Mouse (Mus musculus) fibroblast of lung, adult 2 months (primary cell): Measurements from ENCODE around the gene Tprn.
"Not testable (repeated sequence)": the region's sequence is repeated elsewhere in the genome, so short reads cannot be mapped to it uniquely, and the experiment has no call there.

Source experiments
- DNase-seq: peaks from one replicate; pipeline ENCODE4 v3.0.0-alpha.2; 2011; ENCODE audit warnings: low read depth

Tprn gene

GRCm38 (mm10) chr2:25237522-25237921 is 24.9 kb upstream of the Tprn start:
- DNase-seq: no peak

- DNase-seq: no peak
These were observed 24.3 kb upstream of the Tprn start for GRCm38 (mm10) chr2:25238106-25238505.

- no peak for DNase-seq
These were observed 22.7 kb upstream of the Tprn start for GRCm38 (mm10) chr2:25239766-25240165.

GRCm38 (mm10) chr2:25240310-25240709 is 22.1 kb upstream of the Tprn start:
- no peak for DNase-seq

- DNase-seq: no peak
These were observed 21.5 kb upstream of the Tprn start for GRCm38 (mm10) chr2:25240723-25241437.

- no peak for DNase-seq
These were observed 21.0 kb upstream of the Tprn start for GRCm38 (mm10) chr2:25241438-25241775.

- DNase-seq: no peak
These were observed 20.3 kb upstream of the Tprn start, which contains the start of the genes Rnf208 and Cysrt1 for GRCm38 (mm10) chr2:25242101-25242506. Gene Rnf208 (plus strand): TSS chr2:25242255. Gene Cysrt1 (minus strand): TSS chr2:25242452.

GRCm38 (mm10) chr2:25243342-25243741 is 19.1 kb upstream of the Tprn start:
- no peak for DNase-seq

- DNase-seq: no peak
These were observed 18.3 kb upstream of the Tprn start for GRCm38 (mm10) chr2:25244144-25244543.

GRCm38 (mm10) chr2:25246183-25247072 is 16.0 kb upstream of the Tprn start, which contains the start of gene AL732309.1:
Gene AL732309.1 (minus strand): TSS chr2:25246863.
- no peak for DNase-seq

- no peak for DNase-seq
These were observed 10.1 kb upstream of the Tprn start for GRCm38 (mm10) chr2:25252331-25252730.

- peak; percentile 45 for DNase-seq
These were observed 7.1 kb upstream of the Tprn start, which contains the start of gene Tmem203 for GRCm38 (mm10) chr2:25255284-25255779. Gene Tmem203 (plus strand): TSS chr2:25255439.

GRCm38 (mm10) chr2:25256443-25257109 is 5.8 kb upstream of the Tprn start:
- not testable (repeated sequence) for DNase-seq

GRCm38 (mm10) chr2:25257250-25257649 is 5.2 kb upstream of the Tprn start:
- not testable (repeated sequence) for DNase-seq

GRCm38 (mm10) chr2:25258887-25259286 is 3.5 kb upstream of the Tprn start:
- DNase-seq: no peak

- no peak for DNase-seq
These were observed 548 bp upstream of the Tprn start for GRCm38 (mm10) chr2:25261870-25262269.

GRCm38 (mm10) chr2:25262795-25263622 is 591 bp downstream of the Tprn start:
- no peak for DNase-seq

GRCm38 (mm10) chr2:25263623-25264285 is 1.3 kb downstream of the Tprn start:
- no peak for DNase-seq

GRCm38 (mm10) chr2:25264286-25264660 is 1.9 kb downstream of the Tprn start:
- no peak for DNase-seq

GRCm38 (mm10) chr2:25264851-25265250 is 2.4 kb downstream of the Tprn start:
- peak; percentile 91 for DNase-seq
